Mouse (Mus musculus): ENCODE measurements around the gene Dok1. TPM values are rescaled to one million over a fixed set of nuclear protein-coding genes. Genes with fewer than 3 reads are reported as not detected.
A peak's percentile ranks its signal among the peaks of the same experiment; 100 is the strongest.

The Dok1 gene
- polyA plus RNA-seq, 1 experiment from 2014 or later, result 2.3 TPM

- no peak overlapping the region for H3K4me2 ChIP-seq
- ATAC-seq (replicated peaks), result no peak
- H3K9ac ChIP-seq, result no peak overlapping the region
- no peak overlapping the region for H3K4me3 ChIP-seq
- no peaks in the 10 kb centered on the region for H3K9me3 ChIP-seq
- WGBS, result 73% methylated on average over 3 of the region's 3 CpGs
- no peaks in the 10 kb centered on the region for H3K4me1 ChIP-seq
- no peak overlapping the region for H3K27ac ChIP-seq
- H3K27me3 ChIP-seq (replicated peaks), result no peaks in the 10 kb centered on the region
- no peaks in the 10 kb centered on the region for H3K36me3 ChIP-seq (replicated peaks)
Observed at GRCm38 (mm10) chr6:83008659-83009058, 24.6 kb downstream of the Dok1 start.

DNA sequence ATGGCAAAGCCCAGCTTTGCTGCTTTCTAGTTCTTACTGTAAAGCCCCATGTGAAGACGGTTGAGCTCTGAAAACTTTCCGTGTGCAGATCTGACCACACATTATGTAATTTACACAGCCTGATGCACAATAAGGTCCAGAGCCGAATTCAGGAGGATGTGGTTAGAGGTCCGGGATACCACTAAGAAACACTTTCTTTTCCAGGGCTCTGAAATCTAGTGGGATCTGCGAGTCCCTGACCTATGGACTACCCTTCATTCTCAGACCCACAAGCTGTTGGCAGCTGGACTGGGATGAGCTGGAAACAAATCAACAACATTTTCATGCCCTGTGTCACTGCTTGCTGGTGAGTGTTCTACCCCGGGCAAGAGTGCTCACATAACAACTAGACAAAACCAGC, 27.2 kb downstream of the Dok1 start:
- Histone ChIP-seq H3K36me3 (replicated peaks) (no peaks in the 10 kb centered on the region), H3K4me2 (no peak overlapping the region), H3K27ac (no peak overlapping the region), H3K27me3 (replicated peaks) (no peaks in the 10 kb centered on the region), H3K4me3 (no peak overlapping the region), H3K9ac (no peak overlapping the region), H3K9me3 (no peaks in the 10 kb centered on the region), H3K4me1 (no peaks in the 10 kb centered on the region)
- 85% methylated on average over 6 of the region's 6 CpGs for WGBS
- no peak for ATAC-seq (replicated peaks)

DNA sequence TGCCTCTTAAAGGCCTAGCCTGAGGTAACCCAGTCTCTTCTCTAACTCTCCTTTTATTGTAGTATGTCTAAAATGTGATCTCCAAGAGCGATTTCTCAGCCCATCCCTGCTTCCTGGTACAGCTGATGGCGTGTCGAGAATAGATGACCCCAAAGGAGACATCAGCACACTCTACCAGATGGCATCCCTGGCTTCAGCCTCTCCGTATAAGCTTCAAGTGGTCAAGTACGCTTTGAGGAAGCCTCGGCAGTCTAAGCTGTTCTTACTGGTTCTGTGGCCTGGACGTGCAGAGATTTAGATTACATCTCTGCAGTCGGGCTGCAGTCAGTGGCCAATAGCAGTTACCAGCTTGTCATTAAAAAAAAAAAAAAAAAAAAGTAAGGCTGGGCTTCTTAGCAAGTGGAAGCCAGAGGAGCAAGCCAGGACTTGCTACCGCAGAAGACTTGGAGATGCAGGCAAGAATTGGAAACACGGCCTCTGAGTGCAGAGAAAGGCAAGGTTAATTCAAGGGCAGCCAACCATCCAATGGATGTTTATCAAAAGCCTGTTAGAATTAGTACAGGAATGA, 27.7 kb downstream of the Dok1 start:
- no peaks in the 10 kb centered on the region for H3K4me1 ChIP-seq
- 87% methylated on average over 10 of the region's 10 CpGs for WGBS

DNA sequence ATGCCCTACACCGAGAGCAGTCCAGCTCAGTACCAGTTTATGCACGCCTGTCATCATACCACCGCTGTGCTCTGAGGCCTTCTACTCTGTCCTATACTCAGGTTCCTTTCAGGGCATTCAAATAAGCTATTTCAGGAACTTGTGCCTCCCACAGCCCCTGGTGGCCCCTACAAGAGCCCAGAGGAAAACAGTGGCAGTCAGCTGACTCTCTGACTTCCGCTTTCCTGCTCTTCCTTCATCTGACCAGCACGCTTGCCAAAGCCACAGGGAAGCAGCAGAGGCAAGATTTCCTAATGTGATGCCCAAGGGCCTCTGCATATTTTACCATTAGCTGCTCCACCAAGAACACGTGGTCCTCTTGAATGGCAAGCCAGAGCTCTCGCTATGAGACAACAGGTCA, 28.4 kb downstream of the Dok1 start:
- H3K4me2 ChIP-seq, result no peak overlapping the region
- WGBS, result 56% methylated on average over 7 of the region's 7 CpGs
- ATAC-seq (replicated peaks), result no peak

More for the DNA sequence above, 27.7 kb downstream of the Dok1 start:
- no peak for ATAC-seq (replicated peaks)
- Histone ChIP-seq H3K27me3 (replicated peaks) (no peaks in the 10 kb centered on the region), H3K9me3 (no peaks in the 10 kb centered on the region), H3K4me2 (no peak overlapping the region), H3K27ac (no peak overlapping the region), H3K4me3 (no peak overlapping the region), H3K36me3 (replicated peaks) (no peaks in the 10 kb centered on the region), H3K9ac (no peak overlapping the region)

GRCm38 (mm10) chr6:83004309-83004708, 29.0 kb downstream of the Dok1 start:
- 85% methylated on average over 2 of the region's 2 CpGs for WGBS
- Histone ChIP-seq H3K4me1 (no peaks in the 10 kb centered on the region), H3K27me3 (replicated peaks) (no peaks in the 10 kb centered on the region), H3K4me3 (no peak overlapping the region), H3K4me2 (no peak overlapping the region), H3K9ac (no peak overlapping the region), H3K27ac (no peak overlapping the region), H3K36me3 (replicated peaks) (no peaks in the 10 kb centered on the region), H3K9me3 (no peaks in the 10 kb centered on the region)
- no peak for ATAC-seq (replicated peaks)

More for the DNA sequence above, 28.4 kb downstream of the Dok1 start:
- Histone ChIP-seq H3K27ac (no peak overlapping the region), H3K36me3 (replicated peaks) (no peaks in the 10 kb centered on the region), H3K4me1 (no peaks in the 10 kb centered on the region), H3K9ac (no peak overlapping the region), H3K9me3 (no peaks in the 10 kb centered on the region), H3K4me3 (no peak overlapping the region), H3K27me3 (replicated peaks) (no peaks in the 10 kb centered on the region)

GRCm38 (mm10) chr6:83003850-83004249, 29.4 kb downstream of the Dok1 start:
- Histone ChIP-seq H3K27ac (no peak overlapping the region), H3K9ac (no peak overlapping the region), H3K4me1 (no peaks in the 10 kb centered on the region), H3K36me3 (replicated peaks) (no peaks in the 10 kb centered on the region), H3K4me3 (no peak overlapping the region), H3K4me2 (no peak overlapping the region), H3K27me3 (replicated peaks) (0 out of 2 replicates have a peak, but pooled peaks cover 3% of the 10 kb centered on the region), H3K9me3 (no peaks in the 10 kb centered on the region)
- WGBS, result 83% methylated on average over 5 of the region's 5 CpGs
- ATAC-seq (replicated peaks), result no peak

GRCm38 (mm10) chr6:83003082-83003481, 30.2 kb downstream of the Dok1 start:
- no peak for ATAC-seq (replicated peaks)
- H3K9ac ChIP-seq, result no peak overlapping the region
- no peaks in the 10 kb centered on the region for H3K9me3 ChIP-seq
- H3K4me2 ChIP-seq, result no peak overlapping the region
- H3K27me3 ChIP-seq (replicated peaks), result 0 out of 2 replicates have a peak, but pooled peaks cover 3% of the 10 kb centered on the region
- 97% methylated on average over 1 of the region's 1 CpGs for WGBS
- no peak overlapping the region for H3K27ac ChIP-seq
- no peak overlapping the region for H3K4me3 ChIP-seq
- H3K36me3 ChIP-seq (replicated peaks), result no peaks in the 10 kb centered on the region
- no peaks in the 10 kb centered on the region for H3K4me1 ChIP-seq

DNA sequence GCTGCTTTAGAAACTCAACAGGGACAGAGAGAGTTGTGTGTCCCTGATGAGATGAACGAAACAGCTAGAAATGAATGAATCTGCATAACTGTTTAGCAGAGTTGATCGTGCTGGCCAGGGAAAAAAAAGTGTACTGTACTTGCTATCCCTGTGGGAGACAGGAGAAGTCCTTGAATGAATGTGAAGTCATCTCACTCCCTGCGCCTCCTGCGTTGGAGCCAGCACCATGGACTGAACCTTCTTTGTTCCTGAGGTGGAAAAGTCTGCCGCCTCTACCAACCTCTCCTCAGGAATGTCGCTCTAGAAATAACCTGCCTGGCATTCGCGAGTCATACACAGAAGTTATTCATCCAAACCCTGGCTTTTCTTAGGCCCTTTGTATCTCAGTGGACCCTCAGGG, 33.3 kb downstream of the Dok1 start:
- H3K36me3 ChIP-seq (replicated peaks), result no peaks in the 10 kb centered on the region
- no peak overlapping the region for H3K4me2 ChIP-seq
- no peak for ATAC-seq (replicated peaks)
- no peak overlapping the region for H3K27ac ChIP-seq
- 72% methylated on average over 8 of the region's 8 CpGs for WGBS
- no peaks in the 10 kb centered on the region for H3K9me3 ChIP-seq
- H3K9ac ChIP-seq, result no peak overlapping the region
- no peak overlapping the region for H3K4me3 ChIP-seq
- 0 out of 2 replicates have a peak, but pooled peaks cover 2% of the 10 kb centered on the region for H3K4me1 ChIP-seq
- 0 out of 2 replicates have a peak, but pooled peaks cover 3% of the 10 kb centered on the region for H3K27me3 ChIP-seq (replicated peaks)

DNA sequence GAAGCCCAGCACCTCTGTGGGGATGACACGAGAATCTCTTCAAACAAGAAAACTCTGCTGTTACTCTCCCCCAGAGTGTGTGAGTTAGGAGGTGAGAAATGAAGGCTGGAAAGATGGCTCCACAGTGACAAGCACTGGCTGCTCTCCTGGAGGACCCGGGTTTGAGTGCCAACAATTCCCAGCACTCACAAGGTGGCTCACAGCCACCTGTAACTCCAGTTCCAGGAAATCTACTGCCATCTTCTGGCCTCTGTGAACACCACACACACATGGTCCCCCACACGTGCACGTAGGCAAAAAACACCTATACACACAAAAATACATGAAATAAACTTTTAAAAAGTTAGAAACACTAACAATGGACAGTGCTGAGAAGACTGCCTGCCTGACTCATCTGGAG, 34.9 kb downstream of the Dok1 start:
- ATAC-seq (replicated peaks), result no peak
- 73% methylated on average over 4 of the region's 4 CpGs for WGBS
- no peaks in the 10 kb centered on the region for H3K36me3 ChIP-seq (replicated peaks)
- H3K27ac ChIP-seq, result no peak overlapping the region
- no peak overlapping the region for H3K9ac ChIP-seq
- H3K4me2 ChIP-seq, result no peak overlapping the region
- 0 out of 2 replicates have a peak, but pooled peaks cover 2% of the 10 kb centered on the region for H3K4me1 ChIP-seq
- no peaks in the 10 kb centered on the region for H3K9me3 ChIP-seq
- H3K4me3 ChIP-seq, result no peak overlapping the region
- H3K27me3 ChIP-seq (replicated peaks), result peaks cover 3% of the 10 kb centered on the region; the same call in 1 of the 2 replicates

- ATAC-seq (replicated peaks), result 0 out of 2 replicates have a peak, but pooled peaks have one; percentile 15
- Histone ChIP-seq H3K4me1 (0 out of 2 replicates have a peak, but pooled peaks cover 2% of the 10 kb centered on the region), H3K9me3 (no peaks in the 10 kb centered on the region), H3K36me3 (replicated peaks) (no peaks in the 10 kb centered on the region), H3K9ac (no peak overlapping the region), H3K4me2 (no peak overlapping the region), H3K4me3 (no peak overlapping the region), H3K27ac (no peak overlapping the region), H3K27me3 (replicated peaks) (peaks cover 3% of the 10 kb centered on the region; the same call in 1 of the 2 replicates)
- WGBS, result 47% methylated on average over 7 of the region's 7 CpGs
Observed at GRCm38 (mm10) chr6:82997511-82998102, 35.7 kb downstream of the Dok1 start.

DNA sequence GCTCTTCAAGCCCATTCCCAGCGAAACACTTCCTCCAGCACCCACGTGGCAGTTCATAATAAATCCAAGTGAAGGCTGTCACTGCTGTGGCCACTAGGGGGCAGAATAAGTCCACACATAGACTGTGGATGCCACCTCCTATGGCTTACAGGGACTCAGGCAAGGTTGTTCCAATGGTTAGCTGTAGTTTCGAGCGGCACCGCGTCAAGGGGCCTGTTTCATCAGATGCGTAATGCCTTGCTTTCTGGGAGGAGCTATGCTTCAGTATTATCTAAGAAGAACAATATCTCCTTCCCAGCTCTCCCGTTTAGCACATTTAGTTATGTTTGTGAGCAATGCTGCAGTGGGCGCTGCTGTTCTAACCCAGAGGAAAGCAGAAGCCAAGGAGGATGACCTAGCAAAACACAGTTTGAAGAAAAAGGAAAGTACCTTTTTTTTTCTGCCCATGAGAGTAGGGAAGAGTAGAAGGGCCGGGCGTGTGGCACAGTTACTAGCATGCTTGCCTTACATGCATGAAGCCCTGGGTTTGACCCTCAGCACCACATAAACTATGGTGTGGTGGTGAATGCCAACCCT, 36.4 kb downstream of the Dok1 start:
- no peak overlapping the region for H3K27ac ChIP-seq
- 0 out of 2 replicates have a peak overlapping the region, but pooled peaks have one; percentile 14 for H3K9ac ChIP-seq
- no peak overlapping the region for H3K4me3 ChIP-seq
- peaks cover 3% of the 10 kb centered on the region; the same call in 1 of the 2 replicates for H3K27me3 ChIP-seq (replicated peaks)
- peak; percentile 97 for ATAC-seq (replicated peaks)
- H3K4me2 ChIP-seq, result peak overlapping the region; percentile 38
- H3K9me3 ChIP-seq, result no peaks in the 10 kb centered on the region
- no peaks in the 10 kb centered on the region for H3K36me3 ChIP-seq (replicated peaks)
- 16% methylated on average over 11 of the region's 11 CpGs for WGBS
- 0 out of 2 replicates have a peak, but pooled peaks cover 2% of the 10 kb centered on the region for H3K4me1 ChIP-seq

DNA sequence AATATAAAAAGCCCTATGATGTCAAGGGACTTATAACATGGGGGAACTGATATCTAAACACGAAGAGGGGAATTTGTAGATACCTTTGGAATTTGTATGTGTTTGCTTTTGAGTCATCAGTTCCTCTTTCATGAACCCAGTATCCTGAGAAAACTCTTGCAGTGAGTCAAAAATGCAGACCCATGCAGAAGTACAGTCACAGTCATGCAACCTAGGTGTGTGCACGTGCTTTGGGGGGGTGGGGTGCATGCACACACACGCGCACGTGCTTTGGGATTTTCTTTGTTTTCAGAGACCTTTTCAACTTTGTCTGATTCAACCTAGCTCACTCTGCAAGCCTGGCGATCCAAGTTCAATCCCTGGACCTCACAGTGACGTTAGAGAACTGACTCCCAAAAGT, 38.9 kb downstream of the Dok1 start:
- H3K9ac ChIP-seq, result no peak overlapping the region
- H3K27ac ChIP-seq, result no peak overlapping the region
- ATAC-seq (replicated peaks), result no peak
- peaks cover 3% of the 10 kb centered on the region; the same call in 1 of the 2 replicates for H3K27me3 ChIP-seq (replicated peaks)
- no peak overlapping the region for H3K4me3 ChIP-seq
- H3K9me3 ChIP-seq, result no peaks in the 10 kb centered on the region
- no peak overlapping the region for H3K4me2 ChIP-seq
- 0 out of 2 replicates have a peak, but pooled peaks cover 2% of the 10 kb centered on the region for H3K4me1 ChIP-seq
- no peaks in the 10 kb centered on the region for H3K36me3 ChIP-seq (replicated peaks)
- WGBS, result 77% methylated on average over 7 of the region's 7 CpGs

Measured in midbrain, embryonic 15.5 days (tissue).